Mouse (Mus musculus): ENCODE results near the gene Sec22a. TPM values are rescaled to one million over a fixed set of nuclear protein-coding genes. Genes with fewer than 3 reads are reported as not detected.

The Sec22a gene
- polyA plus RNA-seq, 1 experiment from 2014 or later = 35.1 TPM

DNA sequence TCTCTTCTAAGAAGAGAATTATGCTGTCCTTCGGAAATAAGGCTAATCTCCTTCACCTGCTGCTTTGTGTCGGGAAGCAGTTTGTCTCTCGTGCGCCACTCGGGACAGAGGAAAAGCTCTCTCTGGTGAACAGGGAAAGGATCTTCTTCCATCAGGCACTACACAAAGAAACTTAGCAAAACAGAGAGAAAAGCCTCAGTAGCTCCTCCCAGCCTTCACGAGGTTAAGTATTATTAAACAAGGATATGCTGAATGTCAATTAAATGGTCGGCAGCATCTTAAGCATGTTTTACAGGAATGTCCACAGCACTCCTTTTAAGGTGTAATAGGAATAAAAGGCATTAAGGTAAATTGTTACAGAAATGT, 328 bp upstream of the Sec22a start:
- under 1% methylated on average over 7 of the region's 7 CpGs for WGBS
- H3K27ac ChIP-seq = peak overlapping the region; percentile 31

DNA sequence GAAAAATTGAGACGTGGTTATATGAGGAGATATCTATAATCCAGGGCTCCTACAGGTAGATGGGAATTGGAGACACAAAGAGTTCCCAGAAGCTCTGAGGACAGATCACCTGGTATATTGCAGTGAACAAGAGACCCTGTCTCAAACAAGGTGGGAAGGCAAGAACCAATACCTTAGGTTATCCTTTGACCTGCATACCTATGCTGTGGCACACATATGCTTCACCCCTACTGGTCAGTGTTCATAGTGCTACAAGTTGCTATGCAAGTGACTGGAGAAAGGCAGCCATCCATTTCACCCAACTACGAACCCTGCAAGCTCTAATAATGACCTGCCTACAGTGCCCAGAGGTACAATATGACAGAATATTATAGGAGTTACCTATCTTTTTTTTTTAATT, 1.5 kb downstream of the Sec22a start:
- Histone ChIP-seq H3K4me3 (no peak overlapping the region), H3K9ac (no peak overlapping the region), H3K27me3 (no peaks in the 10 kb centered on the region; the same call in 1 of the 2 replicates), H3K36me3 (no peaks in the 10 kb centered on the region), H3K4me2 (no peak overlapping the region), H3K4me1 (replicated peaks) (peaks cover 10% of the 10 kb centered on the region), H3K9me3 (replicated peaks) (no peaks in the 10 kb centered on the region), H3K27ac (no peak overlapping the region)
- ATAC-seq (replicated peaks; ENCODE audit: insufficient number of reproducible peaks, insufficient read depth, low FRiP score, low read depth) = no peak
- WGBS = 88% methylated on average over 2 of the region's 2 CpGs

More for the DNA sequence above, 328 bp upstream of the Sec22a start:
- H3K4me1 ChIP-seq (replicated peaks) = peaks cover 10% of the 10 kb centered on the region
- H3K27me3 ChIP-seq = no peaks in the 10 kb centered on the region; the same call in 1 of the 2 replicates
- H3K4me2 ChIP-seq = peak overlapping the region; percentile 84
- H3K36me3 ChIP-seq = no peaks in the 10 kb centered on the region
- no peaks in the 10 kb centered on the region for H3K9me3 ChIP-seq (replicated peaks)
- no peak for ATAC-seq (replicated peaks; ENCODE audit: insufficient number of reproducible peaks, insufficient read depth, low FRiP score, low read depth)
- H3K4me3 ChIP-seq = peak overlapping the region; percentile 91
- H3K9ac ChIP-seq = peak overlapping the region; percentile 43

DNA sequence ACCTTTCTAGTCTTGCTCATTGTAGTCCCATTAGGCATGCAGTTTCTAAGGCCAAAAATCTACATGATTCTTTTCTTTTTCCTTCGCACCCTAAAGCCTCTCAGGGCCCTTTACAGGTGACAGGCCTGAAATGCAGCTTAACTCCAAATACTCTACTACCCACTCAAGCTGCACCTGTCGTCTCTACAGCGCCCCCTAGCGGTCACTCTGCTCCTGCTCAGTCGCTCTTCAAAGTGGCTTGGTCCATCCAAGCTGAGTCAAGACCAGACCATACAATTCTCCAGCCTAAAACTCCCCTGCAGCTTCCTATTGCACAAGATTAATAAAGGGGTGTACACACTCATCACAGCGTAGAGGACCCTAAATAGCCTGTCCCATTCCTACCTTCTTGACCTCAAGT, 3.1 kb downstream of the Sec22a start:
- Histone ChIP-seq H3K27ac (no peak overlapping the region), H3K4me2 (no peak overlapping the region), H3K36me3 (no peaks in the 10 kb centered on the region; the same call in 1 of the 2 replicates), H3K9me3 (replicated peaks) (no peaks in the 10 kb centered on the region), H3K27me3 (no peaks in the 10 kb centered on the region), H3K4me3 (no peak overlapping the region), H3K4me1 (replicated peaks) (peaks cover 10% of the 10 kb centered on the region), H3K9ac (no peak overlapping the region)
- WGBS = 33% methylated on average over 6 of the region's 6 CpGs
- ATAC-seq (replicated peaks; ENCODE audit: insufficient number of reproducible peaks, insufficient read depth, low FRiP score, low read depth) = no peak

DNA sequence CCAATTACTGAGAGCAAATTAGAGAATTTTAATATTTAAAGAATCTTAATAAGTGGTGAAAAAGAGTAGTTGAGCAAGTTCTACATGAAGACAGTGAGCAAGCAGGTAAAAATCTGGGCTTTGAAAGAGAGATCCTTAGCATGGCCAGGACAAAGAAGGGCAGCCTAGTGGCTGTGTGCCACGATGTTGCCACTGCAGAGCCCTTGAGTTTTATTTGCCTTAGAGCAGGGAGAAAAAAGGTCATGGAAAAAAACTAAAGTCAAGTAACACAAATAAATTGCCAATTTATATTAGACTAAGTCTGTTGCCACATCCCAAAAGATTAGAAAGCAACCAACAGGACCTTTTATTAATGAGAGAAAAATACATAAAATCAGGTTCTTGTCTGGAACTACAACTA, 6.3 kb downstream of the Sec22a start:
- no peak overlapping the region for H3K9ac ChIP-seq
- no peak overlapping the region for H3K4me3 ChIP-seq
- no peaks in the 10 kb centered on the region for H3K9me3 ChIP-seq (replicated peaks)
- no peak for ATAC-seq (replicated peaks; ENCODE audit: insufficient number of reproducible peaks, insufficient read depth, low FRiP score, low read depth)
- no peak overlapping the region for H3K4me2 ChIP-seq
- peaks cover 4% of the 10 kb centered on the region for H3K36me3 ChIP-seq
- H3K27me3 ChIP-seq = no peaks in the 10 kb centered on the region
- no peak overlapping the region for H3K27ac ChIP-seq
- 95% methylated on average over 1 of the region's 1 CpGs for WGBS
- no peaks in the 10 kb centered on the region; the same call in 1 of the 2 replicates for H3K4me1 ChIP-seq (replicated peaks)

DNA sequence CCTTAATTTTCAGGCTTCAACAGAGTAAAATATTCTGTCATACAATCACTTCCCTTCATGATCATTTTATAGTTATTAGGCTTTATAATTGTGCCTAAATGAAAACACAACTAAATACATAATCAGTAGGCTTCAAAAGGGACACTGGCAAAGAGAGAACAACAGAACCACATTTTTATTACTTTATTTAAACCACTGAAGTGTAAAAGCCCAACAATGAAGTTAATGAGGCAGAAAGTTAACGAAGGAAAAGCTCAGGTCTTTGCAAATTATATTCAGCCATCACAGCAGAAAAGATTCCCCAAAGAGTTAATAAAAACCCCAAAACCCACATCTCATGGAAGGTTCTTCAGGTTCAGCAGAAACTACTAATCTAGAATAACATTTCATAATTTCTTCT, 33.3 kb downstream of the Sec22a start:
- WGBS = 82% methylated on average over 1 of the region's 1 CpGs
- peaks cover 2% of the 10 kb centered on the region; the same call in 1 of the 2 replicates for H3K4me1 ChIP-seq (replicated peaks)
- no peaks in the 10 kb centered on the region for H3K27me3 ChIP-seq
- H3K9me3 ChIP-seq (replicated peaks) = no peaks in the 10 kb centered on the region
- H3K4me2 ChIP-seq = no peak overlapping the region
- no peak overlapping the region for H3K27ac ChIP-seq
- ATAC-seq (replicated peaks; ENCODE audit: insufficient number of reproducible peaks, insufficient read depth, low FRiP score, low read depth) = no peak
- peaks cover 7% of the 10 kb centered on the region; the same call in 1 of the 2 replicates for H3K36me3 ChIP-seq
- no peak overlapping the region for H3K9ac ChIP-seq
- H3K4me3 ChIP-seq = no peak overlapping the region

DNA sequence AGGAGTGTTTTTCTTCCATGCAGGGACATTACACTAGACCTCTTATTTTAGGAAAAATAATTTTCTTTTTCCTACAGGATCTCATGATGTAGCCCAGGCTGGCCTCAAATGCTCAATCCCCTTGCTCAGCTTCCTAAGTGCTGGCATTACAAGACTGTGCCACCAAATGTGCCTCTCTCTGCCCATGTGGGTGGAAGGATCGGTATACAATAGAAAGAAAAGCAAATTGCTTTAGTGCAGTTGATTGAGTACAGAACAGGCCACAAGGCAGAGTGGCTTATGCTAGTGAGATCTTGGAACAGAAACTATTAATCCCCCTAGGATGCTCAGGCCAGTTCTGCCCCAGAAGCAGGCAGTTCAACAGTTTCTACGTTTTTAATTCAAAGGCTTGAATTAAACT, 43.9 kb downstream of the Sec22a start:
- Histone ChIP-seq H3K4me2 (no peak overlapping the region), H3K4me1 (replicated peaks) (peaks cover 3% of the 10 kb centered on the region; the same call in 1 of the 2 replicates), H3K27ac (no peak overlapping the region), H3K36me3 (no peaks in the 10 kb centered on the region), H3K9ac (no peak overlapping the region), H3K9me3 (replicated peaks) (no peaks in the 10 kb centered on the region), H3K4me3 (no peak overlapping the region), H3K27me3 (no peaks in the 10 kb centered on the region)
- 86% methylated on average over 2 of the region's 2 CpGs for WGBS
- ATAC-seq (replicated peaks; ENCODE audit: insufficient number of reproducible peaks, insufficient read depth, low FRiP score, low read depth) = no peak

DNA sequence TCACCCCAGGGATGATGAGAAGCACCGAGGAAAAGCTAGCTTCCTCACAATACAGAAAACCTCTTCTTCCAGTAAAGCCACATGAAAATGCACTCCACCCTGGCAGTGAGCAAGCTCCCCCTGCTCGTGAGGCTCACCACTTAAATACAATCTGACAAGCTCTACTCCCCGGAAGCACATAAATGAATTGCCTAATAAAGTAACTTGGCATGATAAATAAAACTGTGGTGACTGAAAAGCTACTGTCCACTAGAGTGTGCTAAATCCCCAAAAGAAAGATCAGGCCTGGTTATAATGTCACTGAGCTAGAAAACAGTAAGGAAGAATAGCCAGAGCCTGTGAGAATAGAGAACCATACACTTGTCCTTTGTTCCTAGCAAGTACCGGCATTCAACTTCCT, 44.4 kb downstream of the Sec22a start:
- no peaks in the 10 kb centered on the region for H3K27me3 ChIP-seq
- no peaks in the 10 kb centered on the region for H3K9me3 ChIP-seq (replicated peaks)
- H3K4me1 ChIP-seq (replicated peaks) = peaks cover 3% of the 10 kb centered on the region; the same call in 1 of the 2 replicates
- no peak overlapping the region for H3K9ac ChIP-seq
- WGBS = 37% methylated on average over 4 of the region's 4 CpGs
- no peak overlapping the region for H3K4me2 ChIP-seq
- no peak for ATAC-seq (replicated peaks; ENCODE audit: insufficient number of reproducible peaks, insufficient read depth, low FRiP score, low read depth)
- no peak overlapping the region for H3K27ac ChIP-seq
- no peaks in the 10 kb centered on the region for H3K36me3 ChIP-seq
- H3K4me3 ChIP-seq = no peak overlapping the region

DNA sequence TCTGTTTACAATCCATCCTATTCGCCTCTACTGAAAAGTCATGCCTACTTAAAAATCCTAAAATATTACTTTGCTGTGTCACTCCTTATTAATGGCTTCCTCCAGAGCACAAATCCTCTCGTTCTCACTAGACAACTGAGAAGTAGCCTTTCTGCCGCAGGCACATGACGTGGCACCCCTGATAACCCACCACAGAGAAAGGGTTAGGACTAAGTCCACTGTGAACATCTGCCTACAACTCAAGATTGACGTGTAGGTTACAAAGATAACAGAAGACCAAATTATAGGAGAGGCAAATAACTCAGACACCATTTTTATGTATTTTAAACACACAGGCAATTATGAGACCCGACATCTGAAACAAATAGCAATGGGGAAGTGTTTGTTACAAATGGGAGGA, 45.3 kb downstream of the Sec22a start:
- WGBS = 69% methylated on average over 6 of the region's 6 CpGs
- H3K9ac ChIP-seq = no peak overlapping the region
- H3K4me1 ChIP-seq (replicated peaks) = peaks cover 3% of the 10 kb centered on the region; the same call in 1 of the 2 replicates
- no peaks in the 10 kb centered on the region for H3K9me3 ChIP-seq (replicated peaks)
- no peak for ATAC-seq (replicated peaks; ENCODE audit: insufficient number of reproducible peaks, insufficient read depth, low FRiP score, low read depth)
- H3K27ac ChIP-seq = no peak overlapping the region
- no peak overlapping the region for H3K4me2 ChIP-seq
- no peak overlapping the region for H3K4me3 ChIP-seq
- H3K27me3 ChIP-seq = no peaks in the 10 kb centered on the region
- H3K36me3 ChIP-seq = peaks cover 5% of the 10 kb centered on the region

DNA sequence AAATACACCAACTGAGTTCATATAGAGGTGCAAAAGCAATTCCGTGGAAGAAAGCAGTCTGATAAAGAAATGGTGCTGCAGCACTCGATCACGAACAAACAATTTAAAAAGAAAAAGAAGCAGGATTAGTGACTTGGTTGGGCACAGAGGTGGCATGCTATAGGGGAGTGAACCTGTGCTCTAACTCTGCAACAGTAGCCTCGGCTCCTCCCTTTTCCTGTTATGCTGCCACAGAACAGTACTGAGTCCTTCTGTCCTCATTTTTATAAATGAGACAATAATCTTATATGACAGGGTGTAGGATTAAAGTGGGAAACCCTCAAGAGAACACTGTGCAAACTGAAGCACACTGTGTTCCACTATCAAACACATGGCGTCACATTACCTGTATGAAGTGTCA, 46.3 kb downstream of the Sec22a start:
- H3K4me3 ChIP-seq = no peak overlapping the region
- no peak overlapping the region for H3K27ac ChIP-seq
- no peaks in the 10 kb centered on the region for H3K27me3 ChIP-seq
- no peak overlapping the region for H3K9ac ChIP-seq
- 78% methylated on average over 5 of the region's 5 CpGs for WGBS
- no peak overlapping the region for H3K4me2 ChIP-seq
- peaks cover 10% of the 10 kb centered on the region for H3K36me3 ChIP-seq
- peaks cover 3% of the 10 kb centered on the region; the same call in 1 of the 2 replicates for H3K4me1 ChIP-seq (replicated peaks)
- ATAC-seq (replicated peaks; ENCODE audit: insufficient number of reproducible peaks, insufficient read depth, low FRiP score, low read depth) = no peak
- H3K9me3 ChIP-seq (replicated peaks) = no peaks in the 10 kb centered on the region

DNA sequence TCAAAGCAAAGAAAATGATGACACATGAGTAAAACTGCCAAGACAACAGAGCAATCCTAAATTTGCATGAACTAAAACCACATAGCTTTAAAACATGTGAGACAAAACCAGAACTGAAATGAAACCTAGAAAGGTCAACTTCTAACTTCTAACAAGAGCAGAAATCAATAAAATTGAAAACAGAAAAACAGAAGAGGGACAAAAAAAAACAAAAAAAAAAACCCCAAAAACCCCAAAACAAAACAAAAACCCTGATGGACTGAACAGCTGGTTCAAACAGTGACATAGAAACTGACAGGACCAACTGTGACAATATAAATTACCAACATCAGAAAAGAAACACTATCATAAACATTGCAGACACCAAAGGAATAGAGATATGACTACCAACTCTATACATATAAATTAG, 46.9 kb downstream of the Sec22a start:
- H3K27ac ChIP-seq = no peak overlapping the region
- H3K9me3 ChIP-seq (replicated peaks) = no peaks in the 10 kb centered on the region
- H3K4me3 ChIP-seq = no peak overlapping the region
- H3K27me3 ChIP-seq = no peaks in the 10 kb centered on the region
- peaks cover 3% of the 10 kb centered on the region for H3K4me1 ChIP-seq (replicated peaks)
- ATAC-seq (replicated peaks; ENCODE audit: insufficient number of reproducible peaks, insufficient read depth, low FRiP score, low read depth) = no peak
- no peak overlapping the region for H3K4me2 ChIP-seq
- peaks cover 10% of the 10 kb centered on the region for H3K36me3 ChIP-seq
- no peak overlapping the region for H3K9ac ChIP-seq

DNA sequence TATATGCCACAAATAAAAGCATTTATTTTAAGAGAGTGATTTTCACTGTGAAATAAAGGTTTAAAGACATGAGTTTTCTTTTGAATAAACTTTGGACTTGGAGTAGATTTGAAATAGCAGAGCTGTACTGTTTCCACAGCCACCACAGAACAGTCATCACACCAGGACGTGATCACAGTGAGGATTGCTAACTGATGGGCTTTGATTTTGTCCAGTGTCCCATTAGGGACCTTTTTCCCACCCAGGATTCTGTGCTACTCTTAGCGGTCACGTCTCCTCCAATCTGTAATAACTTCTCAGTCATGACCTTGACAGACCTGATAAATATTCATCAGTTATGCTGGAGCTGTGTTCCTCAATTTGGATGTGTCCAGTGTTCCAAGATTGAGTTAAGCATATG, 48.2 kb downstream of the Sec22a start:
- Histone ChIP-seq H3K36me3 (peaks cover 10% of the 10 kb centered on the region), H3K9me3 (replicated peaks) (no peaks in the 10 kb centered on the region), H3K9ac (no peak overlapping the region), H3K4me3 (no peak overlapping the region), H3K27me3 (no peaks in the 10 kb centered on the region), H3K4me2 (no peak overlapping the region), H3K27ac (no peak overlapping the region), H3K4me1 (replicated peaks) (peaks cover 11% of the 10 kb centered on the region)
- ATAC-seq (replicated peaks; ENCODE audit: insufficient number of reproducible peaks, insufficient read depth, low FRiP score, low read depth) = no peak
- WGBS = 29% methylated on average over 3 of the region's 3 CpGs

DNA sequence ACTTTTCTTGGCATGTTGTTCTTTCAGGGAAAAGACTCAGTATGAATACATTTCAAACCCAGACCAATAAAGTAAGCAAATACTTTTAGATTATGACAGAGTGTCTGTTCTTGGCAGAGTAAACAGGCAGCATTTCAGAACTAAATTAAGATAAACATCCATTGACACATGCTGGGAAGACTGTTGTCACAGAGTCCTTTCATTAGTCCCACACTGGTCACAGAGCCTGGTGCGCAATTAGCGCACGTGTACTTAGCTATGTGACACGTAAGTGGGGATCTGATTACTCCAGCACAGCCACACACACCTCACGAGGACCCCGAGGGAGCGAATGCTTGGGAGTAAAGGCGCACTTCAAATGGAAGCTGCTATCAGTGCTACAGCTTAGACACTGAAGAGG, 52.1 kb downstream of the Sec22a start:
- Histone ChIP-seq H3K4me1 (replicated peaks) (peaks cover 23% of the 10 kb centered on the region), H3K4me2 (no peak overlapping the region), H3K27me3 (no peaks in the 10 kb centered on the region), H3K27ac (no peak overlapping the region), H3K9ac (no peak overlapping the region), H3K4me3 (no peak overlapping the region), H3K9me3 (replicated peaks) (no peaks in the 10 kb centered on the region), H3K36me3 (peaks cover 10% of the 10 kb centered on the region)
- ATAC-seq (replicated peaks; ENCODE audit: insufficient number of reproducible peaks, insufficient read depth, low FRiP score, low read depth) = no peak
- 45% methylated on average over 8 of the region's 8 CpGs for WGBS
